Mouse (Mus musculus) heart, postnatal 0 days (tissue): Measurements from ENCODE around the gene Prpf40b.

Experiments used
- CTCF ChIP-seq: IDR thresholded peaks from 2 replicates; pipeline ENCODE4 v1.5.1; 2016; ENCODE audit warnings: antibody characterized with exemption, control low read depth, low read depth
- EP300 ChIP-seq: IDR thresholded peaks from 2 replicates; pipeline ENCODE4 v1.6.1; 2016; ENCODE audit warnings: antibody characterized with exemption, low read depth

DNA sequence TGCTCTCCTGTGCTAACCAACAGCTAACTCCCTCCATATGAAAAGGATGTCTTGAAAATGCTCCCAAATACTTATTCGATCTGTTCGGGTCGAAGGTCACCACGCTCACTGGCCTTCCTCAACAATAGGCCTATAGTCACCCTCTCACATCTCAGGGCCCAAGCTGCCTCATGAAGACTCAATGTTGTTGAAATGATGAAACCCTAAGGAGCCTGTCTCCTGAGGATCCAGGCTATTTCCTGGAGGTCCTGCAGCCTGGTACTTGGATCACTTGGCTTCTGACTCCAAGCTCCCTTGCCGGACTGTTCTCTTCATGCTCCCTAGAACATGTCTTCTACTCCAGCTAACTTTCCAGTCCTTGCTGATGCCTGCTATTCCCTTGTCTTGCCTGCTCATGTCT is 36.5 kb downstream of the Prpf40b start:
- TF ChIP-seq EP300 (no peak), CTCF (no peak)
